Mouse (Mus musculus) heart, adult 2 months (tissue): ENCODE data around the gene Cox7a1.

ENCODE experiments used
- CTCF ChIP-seq: fragments of 200-600 bp; IDR thresholded peaks from 2 replicates; pipeline ENCODE4 v1.8.1; 2022; ENCODE audit warnings: antibody characterized with exemption, mild to moderate bottlenecking, moderate library complexity
- EP300 ChIP-seq: fragments of 200-500 bp; IDR thresholded peaks from 2 replicates; pipeline ENCODE4 v1.6.1; 2011; ENCODE audit warnings: low read depth, low read length, control low read depth; ENCODE audit not compliant: insufficient read depth

GRCm38 (mm10) chr7:30192088-30192487 is 8.1 kb downstream of the Cox7a1 start:
- no peak for TF ChIP-seq EP300
- TF ChIP-seq CTCF, result no peak
